Mouse (Mus musculus) spleen, adult 2 months (tissue): ENCODE data around the gene Ift46. TPM values are rescaled to one million over a fixed set of nuclear protein-coding genes. Genes with fewer than 3 reads are reported as not detected.

Experiments
- DNase-seq, 2 experiments: peaks; one replicate each; pipeline versions ENCODE4 v3.0.0 to v3.0.0-alpha.2; 2012 to 2021; ENCODE audit warnings: low spot score in 2 of 2, low read depth in 1 of 2
- H3K27ac ChIP-seq: fragments of 200-500 bp; 2 replicates; pipeline ENCODE4 v1.5.1; 2012; ENCODE audit warnings: low read length, inconsistent platforms; ENCODE audit not compliant: insufficient read depth
- H3K27me3 ChIP-seq: fragments of 200-500 bp; 2 replicates; pipeline ENCODE4 v1.6.1; 2012; ENCODE audit warnings: mild to moderate bottlenecking, moderate library complexity, low read length, inconsistent platforms; ENCODE audit not compliant: control insufficient read depth, insufficient read depth
- H3K36me3 ChIP-seq: fragments of 200-500 bp; 2 replicates; pipeline ENCODE4 v1.6.1; 2012; ENCODE audit warnings: mild to moderate bottlenecking, low read length, inconsistent platforms; ENCODE audit not compliant: control insufficient read depth, insufficient read depth
- H3K4me1 ChIP-seq: fragments of 200-500 bp; 2 replicates; pipeline ENCODE4 v1.6.1; 2011; ENCODE audit warnings: inconsistent platforms; ENCODE audit not compliant: control insufficient read depth, insufficient read depth, insufficient read length
- H3K4me3 ChIP-seq: fragments of 200-500 bp; 2 replicates; pipeline ENCODE4 v1.5.1; 2011; ENCODE audit warnings: mild to moderate bottlenecking, inconsistent platforms; ENCODE audit not compliant: insufficient read depth, insufficient read length; ENCODE audit errors: extremely low read depth
- CTCF ChIP-seq: fragments of 200-500 bp; IDR thresholded peaks from 2 replicates; pipeline ENCODE4 v1.5.1; 2011; ENCODE audit warnings: mild to moderate bottlenecking, inconsistent platforms; ENCODE audit not compliant: insufficient read depth, insufficient read length, insufficient replicate concordance; ENCODE audit errors: extremely low read depth
- POLR2A ChIP-seq: fragments of 200-500 bp; IDR thresholded peaks from 2 replicates; pipeline ENCODE4 v1.6.1; 2011; ENCODE audit warnings: low read depth, low read length, inconsistent platforms
- WGBS: fragments of 180-500 bp; shearing (Covaris S2); methylation state at CpG from one replicate; pipeline ENCODE4 v1.1.7; 2018; 5-methylcytosine and 5-hydroxymethylcytosine counted together
- polyA plus RNA-seq: library from polyadenylated mRNA; depleted of rRNA; stranded (reverse); fragments of >200 nt; gene quantifications from 2 replicates; pipeline ENCODE4 v1.2.3, GENCODE M21; 2012; rRNA removed

The Ift46 gene
- 14.6 and 22.1 TPM in 2 replicates for polyA plus RNA-seq

DNA sequence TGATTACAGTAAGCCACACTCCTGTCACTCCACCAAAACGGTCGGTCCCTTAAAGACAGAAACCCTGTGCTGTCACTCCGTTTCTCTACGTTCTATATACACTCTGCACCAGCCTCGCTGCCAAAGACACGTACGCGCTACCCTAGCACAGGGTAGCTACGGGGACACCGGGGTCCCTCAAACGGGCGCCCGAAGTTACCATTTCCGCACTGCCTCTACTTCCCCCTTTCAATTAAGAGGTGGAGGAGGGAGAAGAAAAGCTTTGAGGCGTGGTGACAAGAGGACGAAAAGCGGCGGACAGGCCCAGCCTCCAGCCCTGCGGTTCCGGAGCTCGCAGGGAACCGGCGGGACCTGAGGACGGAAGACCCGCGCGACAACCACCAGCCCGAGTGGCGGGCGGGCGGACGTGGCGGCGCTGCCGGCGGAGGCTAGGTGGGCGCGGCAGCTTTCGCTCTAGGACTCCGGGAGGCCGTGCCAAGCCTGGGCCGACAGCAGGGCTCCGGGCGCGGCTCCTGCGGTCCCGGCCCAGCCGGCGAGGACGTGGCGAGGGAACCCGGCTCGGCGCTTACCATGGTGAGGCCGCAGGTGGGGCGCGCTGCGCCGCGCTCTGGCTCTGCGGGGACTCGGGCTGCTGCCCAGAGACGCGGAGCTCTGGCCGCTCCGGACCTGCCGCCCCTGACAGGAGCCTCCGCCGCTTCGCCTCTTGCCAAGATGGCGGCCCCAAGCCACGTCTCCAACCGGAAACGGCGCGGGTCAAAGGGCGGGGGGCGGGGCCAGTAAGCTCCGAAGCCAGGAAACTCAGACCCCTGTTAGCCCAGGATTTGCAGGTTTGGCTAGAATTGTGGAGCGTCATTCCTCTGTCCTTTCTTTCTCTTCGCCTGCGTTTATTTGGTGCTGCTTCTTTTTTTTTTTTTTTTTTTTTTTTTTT lies at the start of gene Ift46, which contains the start of gene Arcn1:
Gene Ift46, plus strand, starts transcription at position 808 of the 928 bp plus-strand sequence.
Gene Arcn1, minus strand, starts transcription at position 745 of the 928 bp plus-strand sequence.
- peaks cover 3% of the 10 kb centered on the region; the same call in 1 of the 2 replicates for H3K4me1 ChIP-seq
- peak within 1 kb of the TSS; percentile 88 for H3K4me3 ChIP-seq
- H3K27me3 ChIP-seq: no peaks in the 10 kb centered on the region
- H3K27ac ChIP-seq: peak within 1 kb of the TSS; percentile 94
- H3K36me3 ChIP-seq: no peaks in the 10 kb centered on the region
- under 1% methylated on average over 70 of the region's 82 CpGs for WGBS
- peak; percentile 73 to 76 for DNase-seq
- TF ChIP-seq CTCF (no peak), POLR2A (peak; percentile 84)

DNA sequence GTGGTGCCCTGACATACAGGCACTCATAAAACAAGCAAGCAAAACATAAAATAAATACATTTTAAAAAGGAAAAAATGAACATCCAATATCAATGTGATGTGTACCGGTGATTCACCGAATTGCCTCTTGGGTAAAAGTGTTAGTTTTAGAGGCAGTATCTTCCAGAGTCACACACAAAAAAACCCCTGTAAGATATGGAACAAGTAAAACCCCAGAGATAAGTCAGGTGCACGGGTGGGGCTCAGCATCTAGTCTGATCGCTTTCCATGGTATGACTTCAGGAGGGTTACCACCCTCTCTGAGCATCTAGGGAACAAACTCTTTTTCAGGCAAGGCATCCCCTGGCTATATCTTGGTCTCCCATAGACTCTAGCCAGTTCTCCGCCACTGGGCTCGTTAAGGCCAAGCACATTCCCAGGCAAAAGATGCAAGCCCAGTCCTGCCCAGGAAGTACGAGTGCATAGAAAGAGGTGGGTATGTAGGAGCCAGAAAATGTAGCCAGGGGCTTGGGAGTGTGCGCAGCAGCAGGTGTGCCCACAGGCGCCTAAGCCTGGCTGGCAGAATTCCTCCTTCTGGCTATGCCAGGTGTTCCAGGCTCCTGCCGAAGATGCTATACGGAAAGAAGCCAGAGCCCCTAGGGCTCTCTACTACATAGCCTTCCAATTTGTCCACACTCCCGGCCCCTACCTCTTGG lies 48.6 kb upstream of the Ift46 start:
- 85% methylated on average over 12 of the region's 12 CpGs for WGBS
- no peak overlapping the region for H3K4me3 ChIP-seq
- H3K4me1 ChIP-seq: peaks cover 10% of the 10 kb centered on the region
- no peak for DNase-seq
- no peak overlapping the region for H3K27ac ChIP-seq
- TF ChIP-seq POLR2A (no peak), CTCF (no peak)
- no peaks in the 10 kb centered on the region for H3K36me3 ChIP-seq
- H3K27me3 ChIP-seq: no peaks in the 10 kb centered on the region

DNA sequence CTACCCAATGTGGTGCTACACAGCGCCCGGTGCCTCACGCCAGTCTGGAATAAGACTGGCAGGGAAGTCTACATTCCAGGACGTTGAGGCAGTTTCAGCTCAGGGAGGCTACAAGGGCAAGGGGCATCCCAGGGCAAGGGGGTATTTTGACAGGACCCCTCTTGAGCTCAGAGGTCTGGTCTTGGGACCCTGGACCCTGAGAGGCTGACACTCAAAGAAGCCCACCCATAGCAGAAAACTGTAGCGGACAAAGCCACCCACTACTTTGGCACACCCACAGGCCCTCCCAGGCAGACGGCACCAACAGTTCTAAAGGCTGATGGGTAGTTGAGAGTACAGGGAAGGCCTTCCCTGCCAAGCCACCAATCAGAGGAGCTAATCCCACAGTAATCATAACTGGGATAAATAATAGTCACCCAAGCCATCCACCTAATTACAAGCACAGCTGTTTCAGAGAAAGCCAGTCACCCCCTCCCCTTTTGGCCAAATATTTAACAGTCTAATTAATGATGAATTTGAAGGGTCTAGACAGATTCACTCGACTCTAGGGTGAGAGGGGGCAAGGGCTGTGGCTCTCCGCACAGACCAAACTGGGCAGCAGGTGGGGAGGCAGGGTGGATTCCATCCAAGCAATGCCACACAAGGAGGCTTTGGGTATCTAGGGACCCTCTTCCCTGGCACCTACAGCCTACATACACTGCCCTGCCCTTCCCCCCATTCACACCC lies 47.9 kb upstream of the Ift46 start:
- TF ChIP-seq CTCF (no peak), POLR2A (no peak)
- Histone ChIP-seq H3K27ac (no peak overlapping the region), H3K36me3 (no peaks in the 10 kb centered on the region), H3K4me1 (peaks cover 10% of the 10 kb centered on the region), H3K4me3 (no peak overlapping the region), H3K27me3 (no peaks in the 10 kb centered on the region)
- WGBS: 86% methylated on average over 8 of the region's 8 CpGs
- DNase-seq: no peak

DNA sequence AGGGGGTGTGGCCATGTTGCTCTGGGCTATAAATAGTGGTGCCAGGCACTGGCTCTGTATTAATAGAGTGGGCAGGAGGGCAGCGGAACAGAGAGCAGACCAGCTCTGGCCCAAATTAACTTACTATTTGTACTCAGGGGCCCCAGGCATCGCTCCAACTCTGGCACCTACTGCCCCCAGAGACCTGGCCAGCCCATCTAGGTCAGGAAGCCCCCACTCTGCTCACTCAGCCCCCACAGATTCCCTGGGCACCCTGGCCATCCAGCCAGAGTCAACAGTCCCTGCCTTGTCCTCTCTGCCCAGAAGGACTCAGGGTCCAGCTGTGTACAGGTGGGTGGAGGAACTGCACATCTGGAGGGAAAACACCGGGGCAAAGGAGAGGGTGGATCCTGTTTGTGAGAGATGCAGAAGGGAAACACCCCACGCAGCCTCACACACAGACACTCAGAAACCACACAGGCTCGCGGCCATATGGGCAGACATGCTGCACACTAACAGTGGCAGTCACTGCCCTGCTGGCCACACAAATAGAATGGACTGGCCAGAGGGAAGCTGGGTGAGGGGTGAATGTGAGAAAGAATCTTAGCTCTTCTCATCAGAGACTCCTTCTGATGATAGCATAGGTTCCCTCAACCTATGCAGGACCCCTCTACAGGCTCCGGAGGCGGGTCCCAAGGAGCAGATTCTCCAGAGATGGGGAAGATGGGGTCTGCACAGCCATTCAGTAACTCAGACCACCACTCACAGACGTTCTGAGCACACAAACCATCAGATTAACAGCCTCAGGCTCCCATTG lies 47.2 kb upstream of the Ift46 start:
- no peaks in the 10 kb centered on the region for H3K27me3 ChIP-seq
- peaks cover 10% of the 10 kb centered on the region for H3K4me1 ChIP-seq
- H3K27ac ChIP-seq: no peak overlapping the region
- no peaks in the 10 kb centered on the region for H3K36me3 ChIP-seq
- TF ChIP-seq POLR2A (no peak), CTCF (no peak)
- H3K4me3 ChIP-seq: peak overlapping the region; percentile 47; the same call in 1 of the 2 replicates
- DNase-seq: no peak
- WGBS: 23% methylated on average over 9 of the region's 9 CpGs

DNA sequence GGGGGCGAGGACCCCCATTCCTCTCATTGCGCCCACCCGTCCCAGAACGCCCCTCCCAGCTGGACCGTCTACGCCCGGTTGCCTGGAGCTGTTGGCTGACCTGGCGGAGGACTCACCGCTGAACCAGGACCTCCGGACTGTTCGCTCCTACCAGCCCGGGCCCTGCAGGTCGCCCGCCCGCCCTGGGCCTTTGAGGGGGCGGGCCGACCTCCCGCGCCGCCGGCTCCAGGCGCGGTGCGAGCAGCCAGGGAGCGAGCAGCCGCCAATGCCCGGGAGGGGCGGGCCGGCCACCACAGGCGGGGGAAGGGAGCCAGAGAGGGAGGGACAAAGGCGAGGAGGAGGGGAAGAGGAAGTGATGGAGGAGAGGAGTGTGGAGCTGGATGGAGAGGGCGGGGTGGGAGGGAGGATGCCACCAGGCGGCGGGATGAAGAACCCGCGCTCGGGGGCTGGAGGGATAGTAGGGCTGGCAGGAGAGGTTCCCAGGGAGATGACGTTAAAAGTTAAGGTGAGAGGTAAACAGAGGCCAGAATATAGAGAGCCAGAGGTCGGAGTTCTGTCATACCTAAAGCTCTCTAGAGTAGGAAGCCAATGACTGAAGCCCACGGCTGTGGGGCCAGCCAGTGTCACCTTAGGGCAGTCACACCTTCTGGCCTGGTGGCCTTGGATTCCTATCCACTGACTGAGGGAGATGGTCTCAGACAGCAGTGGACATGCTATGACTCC lies 46.4 kb upstream of the Ift46 start:
- peak in 1 of 2 experiments; percentile 25 for DNase-seq
- Histone ChIP-seq H3K4me1 (peaks cover 10% of the 10 kb centered on the region), H3K27ac (no peak overlapping the region), H3K36me3 (no peaks in the 10 kb centered on the region), H3K4me3 (peak overlapping the region; percentile 47; the same call in 1 of the 2 replicates), H3K27me3 (no peaks in the 10 kb centered on the region)
- TF ChIP-seq POLR2A (no peak), CTCF (no peak)
- 1% methylated on average over 39 of the region's 40 CpGs for WGBS

DNA sequence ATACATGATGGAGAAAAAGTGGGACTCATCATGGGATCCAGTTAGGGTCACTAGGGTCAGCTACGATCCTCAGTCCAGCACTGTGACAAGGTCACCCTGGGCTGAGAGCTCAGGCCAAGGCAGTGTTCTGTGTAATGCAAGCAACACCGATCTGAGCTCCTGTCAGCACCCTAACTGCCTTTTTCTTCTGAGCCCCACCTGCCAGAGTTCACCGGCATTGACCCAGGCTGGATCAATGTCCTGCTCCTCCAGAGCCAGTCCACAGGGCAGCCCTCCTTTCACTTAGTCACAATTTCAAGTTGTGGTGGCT lies 45.9 kb upstream of the Ift46 start:
- TF ChIP-seq POLR2A (no peak), CTCF (no peak)
- WGBS: 84% methylated on average over 3 of the region's 3 CpGs
- Histone ChIP-seq H3K4me3 (no peak overlapping the region), H3K27me3 (no peaks in the 10 kb centered on the region), H3K4me1 (peaks cover 10% of the 10 kb centered on the region), H3K36me3 (no peaks in the 10 kb centered on the region), H3K27ac (no peak overlapping the region)
- no peak for DNase-seq
